Mouse (Mus musculus) ES-Bruce4 (cell line): ENCODE data around the gene Mcoln2. TPM values are rescaled to one million over a fixed set of nuclear protein-coding genes. Genes with fewer than 3 reads are reported as not detected.

Experiments used
- H3K27ac ChIP-seq: 2 replicates; pipeline ENCODE4 v1.5.1; 2012; ENCODE audit warnings: low read length, inconsistent platforms; ENCODE audit not compliant: insufficient read depth
- H3K27me3 ChIP-seq: 2 replicates; pipeline ENCODE4 v1.6.1; 2012; ENCODE audit warnings: mild to moderate bottlenecking, low read length, inconsistent platforms; ENCODE audit not compliant: control insufficient read depth, poor library complexity, insufficient read depth, severe bottlenecking
- H3K36me3 ChIP-seq: 2 replicates; pipeline ENCODE4 v1.6.1; 2012; ENCODE audit warnings: inconsistent platforms, mild to moderate bottlenecking, low read length, moderate library complexity; ENCODE audit not compliant: control insufficient read depth, poor library complexity, insufficient read depth, severe bottlenecking
- H3K4me1 ChIP-seq: one replicate; pipeline ENCODE4 v1.8.1; 2011; ENCODE audit warnings: low read length; ENCODE audit not compliant: control insufficient read depth, insufficient read depth
- H3K4me3 ChIP-seq: 2 replicates; pipeline ENCODE4 v1.5.1; 2011; ENCODE audit warnings: low read depth, mild to moderate bottlenecking, low read length
- H3K9ac ChIP-seq: 2 replicates; pipeline ENCODE4 v1.6.1; 2012; ENCODE audit warnings: low read depth, mild to moderate bottlenecking, inconsistent platforms; ENCODE audit not compliant: poor library complexity, severe bottlenecking
- H3K9me3 ChIP-seq: replicated peaks from 2 replicates; pipeline ENCODE4 v1.6.1; 2012; ENCODE audit warnings: mild to moderate bottlenecking, low read length, inconsistent platforms; ENCODE audit not compliant: control insufficient read depth, poor library complexity, insufficient read depth, severe bottlenecking
- CTCF ChIP-seq: IDR thresholded peaks from one replicate; pipeline ENCODE4 v1.8.1; 2011; ENCODE audit warnings: low read depth, low read length
- EP300 ChIP-seq: IDR thresholded peaks from 2 replicates; pipeline ENCODE4 v1.6.1; 2011; ENCODE audit warnings: low read depth, low read length; ENCODE audit not compliant: insufficient read depth
- POLR2A ChIP-seq: IDR thresholded peaks from one replicate; pipeline ENCODE4 v1.8.1; 2011; ENCODE audit warnings: low read length; ENCODE audit not compliant: insufficient read depth
- polyA plus RNA-seq: library from polyadenylated mRNA; stranded (reverse); fragments of >200 nt; gene quantifications from 2 replicates; pipeline ENCODE4 v1.2.4, GENCODE M21; 2011; ENCODE audit warnings: low read depth; ENCODE audit not compliant: missing spikeins, insufficient read depth, insufficient read length

The Mcoln2 gene
- polyA plus RNA-seq, 1 experiment = not detected

DNA sequence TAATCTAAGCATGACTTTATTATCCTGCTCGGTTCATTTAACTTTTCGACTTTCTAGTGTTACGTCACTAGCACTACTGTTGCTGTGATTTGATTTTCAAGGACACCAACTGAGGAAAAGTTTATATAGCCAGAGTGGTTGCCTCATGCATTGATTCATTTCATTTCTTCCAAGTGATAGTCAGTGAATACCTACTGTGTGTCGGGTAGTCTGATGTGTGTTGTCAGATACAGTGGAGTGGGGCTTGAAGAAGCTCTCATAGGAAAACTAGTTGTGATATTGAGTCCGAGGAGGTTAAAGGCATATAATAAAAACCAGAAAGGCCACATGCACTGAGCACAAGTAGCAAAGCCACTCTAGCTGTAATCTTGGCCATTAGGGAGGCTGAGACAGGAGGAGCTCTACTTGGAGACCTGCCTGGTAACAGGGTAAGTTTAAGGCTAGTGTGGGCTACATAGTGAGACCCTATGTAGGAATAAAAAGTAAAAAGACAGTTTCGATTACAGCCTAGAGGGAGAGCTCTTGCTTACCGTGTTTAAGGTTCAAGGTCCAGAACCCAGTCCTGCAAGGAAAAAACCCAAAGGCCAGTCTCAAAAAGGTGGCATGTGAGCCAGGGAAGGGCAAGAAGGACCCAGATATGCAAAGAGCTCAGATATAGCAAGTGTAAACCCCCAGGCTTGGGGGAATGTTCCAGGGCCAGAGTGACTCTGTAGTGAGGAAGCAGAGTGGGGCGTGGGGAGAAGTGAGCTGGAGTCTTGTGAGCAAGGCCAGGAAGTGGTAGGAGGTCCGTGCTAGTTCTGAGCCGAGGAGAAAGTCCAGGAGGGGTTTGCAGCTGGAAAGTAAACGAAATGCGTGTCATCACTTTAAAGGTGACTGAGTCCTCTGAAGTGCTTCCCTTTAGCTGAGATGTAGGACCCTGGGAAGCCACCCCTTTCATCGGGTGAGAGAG lies 6.3 kb downstream of the Mcoln2 start:
- Histone ChIP-seq H3K27ac (no peak overlapping the region), H3K27me3 (no peaks in the 10 kb centered on the region; the same call in 1 of the 2 replicates), H3K9ac (no peak overlapping the region), H3K4me1 (no peaks in the 10 kb centered on the region), H3K9me3 (no peaks in the 10 kb centered on the region), H3K4me3 (no peak overlapping the region), H3K36me3 (no peaks in the 10 kb centered on the region)
- TF ChIP-seq EP300 (no peak), CTCF (no peak), POLR2A (no peak)

DNA sequence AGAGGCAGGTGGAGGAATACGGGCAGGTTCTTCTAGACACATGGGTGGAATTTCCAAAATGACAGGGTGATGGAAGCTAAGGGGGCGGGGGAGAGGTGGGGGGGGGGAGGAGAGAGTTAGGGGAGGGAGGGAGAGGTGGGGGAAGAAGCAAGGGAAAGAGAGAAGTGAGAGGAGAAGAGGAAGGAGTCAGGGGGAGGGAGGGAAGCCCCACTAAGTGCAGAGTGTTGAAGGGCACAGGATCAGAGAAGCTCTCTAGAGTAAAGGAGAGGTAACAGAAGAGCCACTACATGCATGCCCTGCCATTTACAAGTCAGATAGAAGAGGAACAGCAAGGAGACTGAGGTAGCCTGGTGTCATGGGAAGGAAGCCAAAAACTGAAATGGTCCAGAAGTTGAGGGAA lies 7.2 kb downstream of the Mcoln2 start:
- no peak for TF ChIP-seq EP300
- TF ChIP-seq POLR2A = no peak
- no peak for TF ChIP-seq CTCF
- Histone ChIP-seq H3K4me3 (no peak overlapping the region), H3K36me3 (no peaks in the 10 kb centered on the region), H3K4me1 (no peaks in the 10 kb centered on the region), H3K27ac (no peak overlapping the region), H3K27me3 (no peaks in the 10 kb centered on the region; the same call in 1 of the 2 replicates), H3K9ac (no peak overlapping the region), H3K9me3 (no peaks in the 10 kb centered on the region)

DNA sequence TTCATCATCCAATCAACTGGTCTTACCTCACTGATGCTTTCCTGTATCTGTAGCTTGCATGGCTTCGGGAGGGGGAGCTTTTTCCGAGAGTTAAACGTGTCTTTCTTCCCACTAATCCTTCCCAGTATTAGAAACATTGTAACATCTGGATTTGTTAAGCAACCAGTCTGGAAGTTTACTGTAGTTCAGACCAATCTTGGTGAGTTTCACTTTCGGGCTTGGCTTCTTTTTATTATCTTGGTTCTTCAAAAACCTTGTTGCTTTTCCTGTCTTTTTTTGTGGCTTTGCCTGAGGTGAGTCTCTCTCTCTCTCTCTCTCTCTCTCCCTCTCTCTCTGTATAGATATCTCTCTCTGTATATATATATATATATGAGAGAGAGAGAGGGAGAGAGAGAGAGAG lies 8.4 kb downstream of the Mcoln2 start:
- no peaks in the 10 kb centered on the region for H3K9me3 ChIP-seq
- no peak for TF ChIP-seq POLR2A
- TF ChIP-seq EP300 = no peak
- no peak for TF ChIP-seq CTCF
- H3K36me3 ChIP-seq = no peaks in the 10 kb centered on the region
- H3K9ac ChIP-seq = no peak overlapping the region
- H3K27ac ChIP-seq = no peak overlapping the region
- H3K27me3 ChIP-seq = no peaks in the 10 kb centered on the region
- H3K4me3 ChIP-seq = no peak overlapping the region
- no peaks in the 10 kb centered on the region for H3K4me1 ChIP-seq

DNA sequence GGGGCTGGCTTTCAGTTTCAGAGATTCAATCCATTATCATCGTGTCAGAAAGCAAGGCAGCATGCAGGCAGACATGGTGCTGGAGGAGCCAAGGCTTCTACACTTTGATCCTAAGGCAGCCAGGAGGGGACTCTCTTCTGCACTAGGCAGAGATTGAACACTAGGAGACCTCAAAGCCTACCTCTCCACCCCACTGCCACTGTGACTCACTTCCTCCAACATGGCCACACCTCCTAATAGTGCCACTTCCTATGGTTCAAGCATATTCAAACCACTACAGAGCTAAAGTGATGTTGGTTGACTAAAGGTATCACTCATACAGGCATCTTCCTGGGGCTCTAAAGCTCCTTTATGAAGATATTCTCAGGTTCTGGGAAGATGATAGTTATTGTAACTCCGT lies 9.7 kb downstream of the Mcoln2 start:
- Histone ChIP-seq H3K36me3 (no peaks in the 10 kb centered on the region), H3K4me3 (no peak overlapping the region), H3K4me1 (no peaks in the 10 kb centered on the region), H3K27ac (no peak overlapping the region), H3K27me3 (0 out of 2 replicates have a peak, but pooled peaks cover 1% of the 10 kb centered on the region), H3K9me3 (no peaks in the 10 kb centered on the region), H3K9ac (no peak overlapping the region)
- TF ChIP-seq EP300 (no peak), CTCF (no peak), POLR2A (no peak)

DNA sequence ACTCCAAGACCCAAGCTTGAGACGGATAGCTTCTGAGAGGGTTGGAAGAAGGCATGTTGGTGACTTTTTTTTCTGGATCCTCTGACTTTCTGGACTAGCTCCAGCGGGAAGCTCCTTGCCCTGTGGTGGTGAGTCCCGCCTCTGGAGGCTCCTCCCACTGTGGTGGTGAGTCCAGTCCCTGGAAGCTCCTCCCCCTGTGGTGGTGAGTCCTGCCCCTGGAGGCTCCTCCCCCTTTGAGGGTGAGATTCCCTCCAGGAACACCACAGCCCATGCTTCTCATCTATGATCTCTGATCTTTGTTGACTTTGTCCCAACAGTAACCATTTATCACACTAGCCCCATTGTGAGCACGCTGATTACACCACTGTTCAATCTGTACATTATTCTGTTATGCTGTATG lies 12.6 kb downstream of the Mcoln2 start:
- TF ChIP-seq POLR2A (no peak), CTCF (no peak), EP300 (no peak)
- Histone ChIP-seq H3K9ac (no peak overlapping the region), H3K9me3 (no peaks in the 10 kb centered on the region), H3K27ac (no peak overlapping the region), H3K4me3 (no peak overlapping the region), H3K4me1 (no peaks in the 10 kb centered on the region), H3K36me3 (no peaks in the 10 kb centered on the region), H3K27me3 (0 out of 2 replicates have a peak, but pooled peaks cover 1% of the 10 kb centered on the region)

DNA sequence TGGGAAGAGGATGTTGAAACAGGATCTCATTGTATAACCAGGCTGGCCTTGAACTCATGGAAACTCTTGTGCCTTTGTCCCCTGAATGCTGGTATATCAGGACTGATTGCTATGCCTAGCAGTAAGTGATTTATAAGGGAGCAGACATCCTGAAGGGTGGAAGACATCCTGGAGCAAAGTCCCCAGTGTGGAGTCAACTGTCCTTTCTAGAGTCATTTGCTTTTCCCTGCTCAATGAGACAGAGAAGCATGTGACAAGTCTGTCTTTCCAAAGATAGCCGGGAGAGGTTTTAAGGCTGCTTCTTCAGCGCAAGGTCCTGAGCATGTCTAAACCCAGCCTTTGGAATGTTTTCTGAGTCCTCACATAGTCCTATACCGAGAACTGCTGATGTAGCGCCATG lies 19.7 kb downstream of the Mcoln2 start:
- H3K27ac ChIP-seq = no peak overlapping the region
- no peak for TF ChIP-seq EP300
- TF ChIP-seq POLR2A = no peak
- TF ChIP-seq CTCF = no peak

More for the DNA sequence above, 19.7 kb downstream of the Mcoln2 start:
- no peak overlapping the region for H3K4me3 ChIP-seq
- H3K27me3 ChIP-seq = no peaks in the 10 kb centered on the region
- no peaks in the 10 kb centered on the region for H3K4me1 ChIP-seq
- H3K36me3 ChIP-seq = no peaks in the 10 kb centered on the region
- H3K9me3 ChIP-seq = no peaks in the 10 kb centered on the region
- H3K9ac ChIP-seq = no peak overlapping the region
